Mouse (Mus musculus) liver, postnatal 0 days (tissue): ENCODE measurements around the gene Olfr543. TPM values are rescaled to one million over a fixed set of nuclear protein-coding genes. Genes with fewer than 3 reads are reported as not detected.
"Not testable (repeated sequence)": the region's sequence is repeated elsewhere in the genome, so short reads cannot be mapped to it uniquely, and the experiment has no call there.

Experiments used
- ATAC-seq: fragments of 200-750 bp; cut with Nextera tagmentation; 2 replicates; pipeline ENCODE4 v1.8.0; 2017; ENCODE audit warnings: mild to moderate bottlenecking, moderate library complexity
- DNase-seq: peaks from one replicate; pipeline ENCODE4 v3.0.0-alpha.2; 2016
- H3K27ac ChIP-seq: fragments of 300-500 bp; sonication (generic); 2 replicates; pipeline ENCODE4 v1.5.1; 2014; ENCODE audit warnings: antibody characterized with exemption, moderate library complexity, mild to moderate bottlenecking, low read depth
- H3K27me3 ChIP-seq: fragments of 300-500 bp; sonication (generic); 2 replicates; pipeline ENCODE4 v1.6.1; 2014; ENCODE audit warnings: low read length, control low read depth, mixed read lengths; ENCODE audit not compliant: insufficient read depth
- H3K36me3 ChIP-seq: fragments of 300-500 bp; sonication (generic); replicated peaks from 2 replicates; pipeline ENCODE4 v1.6.1; 2014; ENCODE audit warnings: mild to moderate bottlenecking, control low read depth, low read length, moderate library complexity, mixed read lengths; ENCODE audit not compliant: insufficient read depth
- H3K4me1 ChIP-seq: fragments of 300-500 bp; sonication (generic); 2 replicates; pipeline ENCODE4 v1.6.1; 2014; ENCODE audit warnings: antibody characterized with exemption, mild to moderate bottlenecking, control low read depth; ENCODE audit not compliant: insufficient read depth
- H3K4me2 ChIP-seq: fragments of 300-500 bp; sonication (generic); 2 replicates; pipeline ENCODE4 v1.6.1; 2014; ENCODE audit warnings: low read depth, mild to moderate bottlenecking, low read length, moderate library complexity, mixed read lengths
- H3K4me3 ChIP-seq: fragments of 300-500 bp; sonication (generic); 2 replicates; pipeline ENCODE4 v1.5.1; 2014; ENCODE audit warnings: low read depth, low read length
- H3K9ac ChIP-seq: fragments of 300-500 bp; sonication (generic); replicated peaks from 2 replicates; pipeline ENCODE4 v1.6.1; 2014; ENCODE audit warnings: mild to moderate bottlenecking, moderate library complexity
- H3K9me3 ChIP-seq: fragments of 300-500 bp; sonication (generic); 2 replicates; pipeline ENCODE4 v1.6.1; 2016; ENCODE audit warnings: mild to moderate bottlenecking, control low read depth, low read length, mixed read lengths
- CTCF ChIP-seq: sonication (generic); IDR thresholded peaks from 2 replicates; pipeline ENCODE4 v1.5.1; 2016; ENCODE audit warnings: antibody characterized with exemption, low read depth
- EP300 ChIP-seq: IDR thresholded peaks from 2 replicates; pipeline ENCODE4 v1.6.1; 2016; ENCODE audit warnings: antibody characterized with exemption, low read depth, mild to moderate bottlenecking
- WGBS: fragments of 180-500 bp; shearing (Covaris S2); extraction: QIAGEN DNeasy Blood & Tissue Kit; methylation state at CpG from one replicate; pipeline ENCODE4 v1.1.7; 2014; ENCODE audit not compliant: insufficient replicate concordance; 5-methylcytosine and 5-hydroxymethylcytosine counted together
- polyA plus RNA-seq: library from polyadenylated mRNA; unstranded; fragments of >200 nt; fragmentation: Nextera tagmentation; extraction: Ambion mirVana; gene quantifications from 2 replicates; pipeline ENCODE4 v1.2.1, GENCODE M21; 2015

Gene Olfr543
- polyA plus RNA-seq, 1 experiment from 2014 or later: 0.19 TPM

DNA sequence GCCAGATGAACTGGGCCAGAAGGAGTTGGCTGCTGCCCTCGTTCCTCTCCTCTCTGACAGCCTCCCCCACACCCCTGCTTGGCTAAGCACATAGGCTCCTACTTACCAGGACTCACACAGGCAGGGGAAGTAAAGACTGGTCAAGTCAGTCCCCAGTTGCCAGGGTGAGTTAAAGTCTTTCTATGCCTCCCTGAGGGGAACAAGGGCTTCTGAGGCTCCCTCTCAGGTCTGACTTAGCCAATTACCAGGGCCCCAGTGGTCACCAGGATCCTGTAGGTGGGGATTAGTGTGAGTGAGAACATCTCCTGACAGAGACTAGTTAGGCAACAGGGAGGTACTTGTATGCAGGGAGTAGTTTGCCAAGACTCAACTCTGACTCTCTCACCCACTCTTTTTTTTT, 6.7 kb upstream of the Olfr543 start, which contains the start of gene Olfr544:
TSS of gene Olfr544 (minus strand) at position 153 of the 400 bp plus-strand sequence.
- 43% methylated on average over 1 of the region's 1 CpGs for WGBS
- Histone ChIP-seq H3K4me2 (no peak within 1 kb of the TSS), H3K27me3 (no peaks in the 10 kb centered on the region), H3K9ac (no peak within 1 kb of the TSS), H3K9me3 (no peaks in the 10 kb centered on the region), H3K36me3 (no peaks in the 10 kb centered on the region), H3K27ac (no peak within 1 kb of the TSS), H3K4me3 (no peak within 1 kb of the TSS), H3K4me1 (0 out of 2 replicates have a peak, but pooled peaks cover 5% of the 10 kb centered on the region)
- no peak for TF ChIP-seq EP300
- no peak for TF ChIP-seq CTCF
- DNase-seq (no peak), ATAC-seq (no peak)

DNA sequence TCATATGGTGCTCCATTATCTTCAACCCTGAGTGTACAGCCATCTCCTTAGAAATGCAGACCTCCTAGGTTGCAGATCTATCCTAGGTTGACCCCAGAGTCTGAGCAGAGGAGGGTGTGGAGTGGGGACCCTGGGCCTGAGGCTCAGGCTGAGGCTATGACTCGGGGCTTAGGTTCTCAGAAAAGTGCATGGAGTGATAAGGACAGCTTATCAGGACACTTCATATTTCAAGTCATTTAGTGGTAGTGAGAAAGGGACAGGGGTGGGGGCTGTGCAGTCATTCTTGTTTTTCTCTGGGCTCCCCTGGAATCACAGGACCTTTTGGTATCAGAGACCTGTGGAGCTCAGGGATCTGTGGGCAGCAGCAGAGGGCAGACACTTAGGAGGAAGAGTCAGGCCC, 4.6 kb upstream of the Olfr543 start:
- H3K36me3 ChIP-seq: no peaks in the 10 kb centered on the region
- TF ChIP-seq EP300 (no peak), CTCF (no peak)
- no peak overlapping the region for H3K9ac ChIP-seq
- ATAC-seq (no peak), DNase-seq (no peak)
- no peak overlapping the region for H3K27ac ChIP-seq
- no peaks in the 10 kb centered on the region for H3K9me3 ChIP-seq
- H3K4me1 ChIP-seq: 0 out of 2 replicates have a peak, but pooled peaks cover 5% of the 10 kb centered on the region
- no peaks in the 10 kb centered on the region for H3K27me3 ChIP-seq
- no peak overlapping the region for H3K4me3 ChIP-seq
- WGBS: 44% methylated on average over 1 of the region's 1 CpGs
- H3K4me2 ChIP-seq: no peak overlapping the region

DNA sequence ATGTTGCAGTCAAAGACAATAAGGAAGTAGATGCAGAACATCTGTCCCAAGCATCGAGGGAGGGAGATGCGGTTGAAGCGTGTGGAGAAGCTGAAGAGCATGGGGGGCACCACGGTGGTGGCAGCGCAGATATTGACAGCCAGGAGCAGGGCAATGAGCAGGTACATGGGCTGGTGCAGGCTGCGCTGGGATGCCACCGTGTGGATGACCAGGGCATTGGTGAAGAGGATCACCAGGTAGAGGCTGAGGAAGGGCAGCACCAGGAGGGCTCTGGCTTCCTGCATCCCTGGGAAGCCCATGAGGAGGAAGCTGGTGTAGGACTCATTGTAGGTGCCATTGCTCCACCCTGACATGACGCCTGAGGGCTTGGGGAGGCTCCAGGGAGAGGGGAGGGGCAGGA, 3.3 kb upstream of the Olfr543 start:
- not testable (repeated sequence) for H3K27me3 ChIP-seq, DNase-seq, H3K36me3 ChIP-seq, H3K27ac ChIP-seq, ATAC-seq, H3K9me3 ChIP-seq, H3K4me3 ChIP-seq, H3K9ac ChIP-seq, H3K4me2 ChIP-seq, H3K4me1 ChIP-seq
- TF ChIP-seq CTCF: 0 out of 2 replicates have a peak, but pooled peaks have one; percentile 15
- WGBS: 65% methylated on average over 7 of the region's 8 CpGs

DNA sequence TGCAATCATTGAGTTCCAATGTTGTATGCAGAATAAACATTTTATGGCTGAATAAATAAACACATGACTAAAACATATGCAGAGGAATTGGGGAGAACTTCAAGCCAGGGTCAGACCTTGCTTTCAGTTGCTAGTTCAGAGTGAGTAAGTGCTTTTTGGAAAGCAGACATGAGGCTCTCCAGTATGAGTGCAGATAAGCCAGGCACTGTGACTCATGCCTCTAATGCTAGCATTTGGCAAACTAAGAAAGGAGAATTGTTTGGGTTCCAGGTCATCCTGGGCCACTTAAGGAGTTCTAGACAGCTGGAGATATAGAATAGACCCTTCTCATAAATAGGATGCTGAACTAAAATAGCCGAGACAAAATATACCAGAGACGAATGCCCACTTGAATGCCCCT, 2.2 kb upstream of the Olfr543 start:
- H3K36me3 ChIP-seq: no peaks in the 10 kb centered on the region
- WGBS: 84% methylated on average over 2 of the region's 2 CpGs
- H3K4me3 ChIP-seq: no peak overlapping the region
- no peak overlapping the region for H3K9ac ChIP-seq
- ATAC-seq (no peak), DNase-seq (no peak)
- no peaks in the 10 kb centered on the region for H3K9me3 ChIP-seq
- no peak for TF ChIP-seq EP300
- no peak for TF ChIP-seq CTCF
- no peak overlapping the region for H3K27ac ChIP-seq
- no peak overlapping the region for H3K4me2 ChIP-seq
- H3K27me3 ChIP-seq: no peaks in the 10 kb centered on the region
- H3K4me1 ChIP-seq: 0 out of 2 replicates have a peak, but pooled peaks cover 5% of the 10 kb centered on the region

DNA sequence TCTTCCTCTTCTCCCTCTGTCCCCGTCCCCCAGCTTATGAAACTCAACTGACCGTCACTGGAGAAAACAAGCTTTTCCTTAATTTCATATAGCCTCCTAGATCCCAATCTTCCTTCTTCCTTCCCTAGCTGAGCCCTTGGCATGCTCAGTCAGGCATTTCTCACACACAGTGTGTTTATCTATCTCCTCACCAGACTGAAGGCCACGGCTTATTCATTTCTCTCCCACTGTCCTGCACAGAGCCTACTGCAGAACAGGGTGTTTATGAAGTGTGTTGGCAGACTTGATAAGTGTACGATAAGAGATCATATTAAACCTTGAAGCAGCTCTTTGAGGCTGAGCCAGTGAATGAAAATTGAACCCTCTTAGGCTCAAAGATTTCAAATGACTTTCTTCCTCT, 658 bp downstream of the Olfr543 start:
- H3K36me3 ChIP-seq: no peaks in the 10 kb centered on the region
- no peak overlapping the region for H3K4me2 ChIP-seq
- DNase-seq (no peak), ATAC-seq (no peak)
- 66% methylated on average over 4 of the region's 4 CpGs for WGBS
- H3K27ac ChIP-seq: no peak overlapping the region
- TF ChIP-seq EP300 (no peak), CTCF (no peak)
- no peak overlapping the region for H3K4me3 ChIP-seq
- H3K4me1 ChIP-seq: no peaks in the 10 kb centered on the region
- H3K27me3 ChIP-seq: no peaks in the 10 kb centered on the region
- H3K9me3 ChIP-seq: no peaks in the 10 kb centered on the region
- H3K9ac ChIP-seq: no peak overlapping the region

DNA sequence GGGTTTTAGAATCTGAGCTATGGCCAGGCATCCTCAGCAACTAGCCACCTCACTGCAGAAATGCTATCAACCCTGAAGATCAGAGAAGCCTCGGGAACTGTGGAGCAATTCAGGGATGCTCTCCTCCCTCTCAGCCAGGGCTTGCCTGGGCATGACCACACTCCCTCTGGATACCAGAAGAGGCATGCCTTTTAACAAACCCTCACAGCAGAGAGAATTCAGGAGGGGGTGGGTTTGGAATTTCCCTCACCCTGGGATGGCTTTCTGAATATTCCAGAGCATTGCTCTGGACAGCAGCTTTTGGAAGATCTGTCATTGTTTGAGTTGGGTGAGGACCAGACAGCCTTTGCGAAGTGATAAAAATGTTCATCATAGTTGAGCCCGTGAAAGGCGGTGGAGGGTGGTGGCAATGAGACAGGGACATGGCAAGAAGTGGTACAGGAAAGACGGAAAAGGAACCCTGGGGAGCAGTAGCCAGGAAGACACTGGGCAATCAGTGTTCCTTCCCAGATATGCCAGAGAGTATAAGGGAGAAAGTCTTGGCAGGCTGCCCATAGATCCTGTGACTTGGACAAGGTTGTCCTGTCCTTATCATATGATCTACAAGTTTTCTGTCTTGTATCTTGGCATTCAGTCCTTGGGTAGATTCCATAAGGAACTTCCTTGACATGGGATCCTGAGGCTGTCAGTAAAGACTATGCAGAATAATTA, 2.0 kb downstream of the Olfr543 start:
- DNase-seq (no peak), ATAC-seq (no peak)
- no peaks in the 10 kb centered on the region for H3K4me1 ChIP-seq
- 62% methylated on average over 5 of the region's 5 CpGs for WGBS
- TF ChIP-seq EP300 (no peak), CTCF (no peak)
- no peak overlapping the region for H3K9ac ChIP-seq
- no peak overlapping the region for H3K4me3 ChIP-seq
- no peaks in the 10 kb centered on the region for H3K9me3 ChIP-seq
- H3K4me2 ChIP-seq: no peak overlapping the region
- H3K27me3 ChIP-seq: no peaks in the 10 kb centered on the region
- no peak overlapping the region for H3K27ac ChIP-seq
- H3K36me3 ChIP-seq: no peaks in the 10 kb centered on the region

DNA sequence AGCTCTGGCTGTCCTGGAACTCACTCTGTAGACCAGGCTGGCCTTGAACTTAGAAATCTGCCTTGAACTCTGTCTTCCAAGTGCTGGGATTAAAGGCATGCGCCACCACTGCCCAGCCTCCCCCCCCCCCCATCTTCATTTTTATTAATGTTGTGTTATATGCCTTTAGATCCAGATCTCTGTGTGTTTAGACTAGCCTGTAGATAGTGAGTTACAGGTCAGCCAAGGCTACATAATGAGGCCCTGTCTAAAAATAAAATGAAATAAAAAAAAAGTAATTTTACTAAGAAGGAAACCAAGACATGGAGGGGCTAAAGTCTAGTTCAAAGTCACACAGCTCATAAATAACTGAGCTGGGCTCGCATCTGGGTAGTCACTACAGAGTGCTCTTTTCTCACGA, 2.6 kb downstream of the Olfr543 start:
- WGBS: 81% methylated on average over 3 of the region's 3 CpGs
- Histone ChIP-seq H3K27ac (no peak overlapping the region), H3K4me2 (no peak overlapping the region), H3K4me1 (no peaks in the 10 kb centered on the region), H3K9me3 (no peaks in the 10 kb centered on the region), H3K4me3 (no peak overlapping the region), H3K27me3 (no peaks in the 10 kb centered on the region), H3K36me3 (no peaks in the 10 kb centered on the region), H3K9ac (no peak overlapping the region)
- TF ChIP-seq CTCF (no peak), EP300 (no peak)
- ATAC-seq (no peak), DNase-seq (no peak)
